Mouse (Mus musculus) MEL (cell line): ENCODE measurements around the gene Erg. TPM values are rescaled to one million over a fixed set of nuclear protein-coding genes. Genes with fewer than 3 reads are reported as not detected.

Source experiments
- DNase-seq: peaks from one replicate; pipeline ENCODE4 v3.0.0; 2011; ENCODE audit warnings: low read depth, low spot score
- H3K27ac ChIP-seq: 2 replicates; pipeline ENCODE4 v1.5.1; 2012; ENCODE audit warnings: low read depth, mild to moderate bottlenecking, control low read depth, low read length, moderate library complexity; ENCODE audit not compliant: control insufficient read depth
- H3K27me3 ChIP-seq, 2 experiments: fragments of 150-350 bp in 1 of 2; sonication (generic) in 1 of 2; 2 replicates each; pipeline ENCODE4 v1.6.1; 2012; ENCODE audit warnings: low read length in 2 of 2, mild to moderate bottlenecking in 2 of 2, improper control_type of control experiment in 1 of 2, moderate library complexity in 1 of 2; ENCODE audit not compliant: insufficient read depth in 2 of 2, control insufficient read depth in 1 of 2
- H3K36me3 ChIP-seq, 2 experiments: 2 replicates each; pipeline ENCODE4 v1.6.1; 2012 to 2014; ENCODE audit warnings: low read length in 2 of 2, improper control_type of control experiment in 1 of 2, inconsistent platforms in 1 of 2, mild to moderate bottlenecking in 1 of 2; ENCODE audit not compliant: insufficient read depth in 2 of 2, control insufficient read depth in 1 of 2
- H3K4me1 ChIP-seq, 2 experiments: fragments of 150-350 bp in 1 of 2; sonication (generic) in 1 of 2; 2 replicates each; pipeline ENCODE4 v1.6.1; 2012; ENCODE audit warnings: low read length in 2 of 2, improper control_type of control experiment in 1 of 2, mild to moderate bottlenecking in 1 of 2; ENCODE audit not compliant: insufficient read depth in 2 of 2, control insufficient read depth in 1 of 2
- H3K4me3 ChIP-seq, 2 experiments: fragments of 150-350 bp in 1 of 2; sonication (generic) in 1 of 2; 2 replicates each; pipeline ENCODE4 v1.5.1; 2012; ENCODE audit warnings: low read depth in 2 of 2, low read length in 2 of 2, mild to moderate bottlenecking in 2 of 2, moderate library complexity in 2 of 2, control low read depth in 1 of 2, improper control_type of control experiment in 1 of 2; ENCODE audit not compliant: control insufficient read depth in 1 of 2, insufficient read depth in 1 of 2
- H3K79me2 ChIP-seq: 2 replicates; pipeline ENCODE4 v1.6.1; 2012; ENCODE audit warnings: mild to moderate bottlenecking, low read length, moderate library complexity; ENCODE audit not compliant: control insufficient read depth, poor library complexity, insufficient read depth
- H3K9ac ChIP-seq: 2 replicates; pipeline ENCODE4 v1.6.1; 2012; ENCODE audit warnings: low read depth, mild to moderate bottlenecking, control low read depth, low read length, moderate library complexity; ENCODE audit not compliant: control insufficient read depth, poor library complexity, severe bottlenecking
- H3K9me3 ChIP-seq: fragments of 150-350 bp; sonication (generic); replicated peaks from 2 replicates; pipeline ENCODE4 v1.6.1; 2012; ENCODE audit warnings: mild to moderate bottlenecking, low read length, improper control_type of control experiment, moderate library complexity; ENCODE audit not compliant: insufficient read depth
- CHD2 ChIP-seq: IDR thresholded peaks from 2 replicates; pipeline ENCODE4 v1.6.1; 2011; ENCODE audit warnings: low read length, improper control_type of control experiment
- CTCF ChIP-seq, 3 experiments: IDR thresholded peaks in 2 of 3; conservative IDR thresholded peaks in 1 of 3; 2 replicates each; pipeline ENCODE4 v1.5.1; 2011 to 2012; ENCODE audit warnings: low read length in 3 of 3, low read depth in 2 of 3, mild to moderate bottlenecking in 2 of 3, improper control_type of control experiment in 1 of 3, inconsistent platforms in 1 of 3, mixed read lengths in 1 of 3, moderate library complexity in 1 of 3; ENCODE audit not compliant: control insufficient read depth in 1 of 3, insufficient read depth in 1 of 3, poor library complexity in 1 of 3, severe bottlenecking in 1 of 3
- E2F4 ChIP-seq: IDR thresholded peaks from 2 replicates; pipeline ENCODE4 v1.6.1; 2011; ENCODE audit warnings: low read depth, low read length, improper control_type of control experiment, borderline replicate concordance
- ELF1 ChIP-seq: IDR thresholded peaks from 2 replicates; pipeline ENCODE4 v1.6.1; 2014; ENCODE audit warnings: low read depth, mild to moderate bottlenecking, inconsistent platforms, low read length, improper control_type of control experiment, moderate library complexity
- EP300 ChIP-seq, 2 experiments: IDR thresholded peaks; 2 replicates each; pipeline ENCODE4 v1.6.1; 2011; ENCODE audit warnings: improper control_type of control experiment in 2 of 2, low read length in 2 of 2, low read depth in 1 of 2, mild to moderate bottlenecking in 1 of 2
- ETS1 ChIP-seq: IDR thresholded peaks from 2 replicates; pipeline ENCODE4 v1.6.1; 2012; ENCODE audit warnings: low read depth, mild to moderate bottlenecking, inconsistent platforms, low read length, improper control_type of control experiment, moderate library complexity
- GATA1 ChIP-seq: IDR thresholded peaks from 2 replicates; pipeline ENCODE4 v1.6.1; 2011; ENCODE audit warnings: low read depth, low read length, improper control_type of control experiment
- MAX ChIP-seq: IDR thresholded peaks from 2 replicates; pipeline ENCODE4 v1.6.1; 2011; ENCODE audit warnings: low read length, improper control_type of control experiment
- MEF2A ChIP-seq: IDR thresholded peaks from 2 replicates; pipeline ENCODE4 v1.6.1; 2014; ENCODE audit warnings: low read depth, mild to moderate bottlenecking, inconsistent platforms, low read length, improper control_type of control experiment; ENCODE audit not compliant: poor library complexity, insufficient replicate concordance, severe bottlenecking; ENCODE audit errors: extremely low read depth
- POLR2AphosphoS5 ChIP-seq: IDR thresholded peaks from 2 replicates; pipeline ENCODE4 v1.6.1; 2012; ENCODE audit warnings: low read depth, borderline replicate concordance, mild to moderate bottlenecking, inconsistent platforms, low read length, moderate library complexity, mixed read lengths
- RAD21 ChIP-seq: IDR thresholded peaks from 2 replicates; pipeline ENCODE4 v1.6.1; 2011; ENCODE audit warnings: mild to moderate bottlenecking, low read depth, low read length, improper control_type of control experiment
- RCOR1 ChIP-seq: IDR thresholded peaks from 2 replicates; pipeline ENCODE4 v1.6.1; 2012; ENCODE audit warnings: low read depth, mild to moderate bottlenecking, inconsistent platforms, low read length, improper control_type of control experiment
- TBP ChIP-seq: IDR thresholded peaks from 2 replicates; pipeline ENCODE4 v1.8.0; 2011; ENCODE audit warnings: low read depth, low read length, improper control_type of control experiment
- TCF12 ChIP-seq: IDR thresholded peaks from 2 replicates; pipeline ENCODE4 v1.6.1; 2014; ENCODE audit warnings: low read depth, mild to moderate bottlenecking, inconsistent platforms, low read length, improper control_type of control experiment, moderate library complexity
- ZC3H11A ChIP-seq: IDR thresholded peaks from 2 replicates; pipeline ENCODE4 v1.6.1; 2012; ENCODE audit warnings: low read depth, mild to moderate bottlenecking, inconsistent platforms, low read length, improper control_type of control experiment
- polyA plus RNA-seq, 2 experiments: library from polyadenylated mRNA; stranded (reverse) in 1 of 2; unstranded in 1 of 2; fragments of >175 nt in 1 of 2; fragments of >200 nt in 1 of 2; gene quantifications; 2 replicates each; pipeline versions ENCODE4 v1.2.1 to v1.2.4; 2012; ENCODE audit warnings: low replicate concordance in 2 of 2, low read depth in 1 of 2; ENCODE audit not compliant: insufficient read length in 2 of 2, insufficient read depth in 1 of 2, missing spikeins in 1 of 2
- total RNA-seq: library from RNA; depleted of rRNA; stranded (reverse); fragments of 300-350 nt; gene quantifications from 2 replicates; pipeline ENCODE4 v1.2.3, GENCODE M21; 2012

Gene Erg
- total and polyA plus RNA-seq, 3 experiments, result 0.11 to 0.27 TPM; not detected in 1

- Histone ChIP-seq H3K4me3 (no peak overlapping the region), H3K27me3 (peaks cover 0 to 14% of the 10 kb centered on the region in 2 experiments; a peak in 3 of 4 replicates), H3K9me3 (no peaks in the 10 kb centered on the region)
Measured at GRCm38 (mm10) chr16:95623876-95624770, 37.7 kb upstream of the Erg start.

GRCm38 (mm10) chr16:95623056-95623455 lies 36.7 kb upstream of the Erg start:
- Histone ChIP-seq H3K27me3 (peaks cover 0 to 14% of the 10 kb centered on the region in 2 experiments; a peak in 3 of 4 replicates), H3K27ac (no peak overlapping the region), H3K9ac (no peak overlapping the region), H3K79me2 (no peaks in the 10 kb centered on the region), H3K4me3 (no peak overlapping the region), H3K36me3 (no peaks in the 10 kb centered on the region), H3K4me1 (no peaks in the 10 kb centered on the region), H3K9me3 (no peaks in the 10 kb centered on the region)
- TF ChIP-seq POLR2AphosphoS5 (no peak), CHD2 (no peak), ZC3H11A (no peak), GATA1 (no peak), TCF12 (no peak), EP300 (IDR thresholded peaks at IDR 0.05; ENCODE audit: low read depth in 1 of 2, low read length in 2 of 2) (no peak), ELF1 (no peak), RCOR1 (no peak), E2F4 (no peak), MEF2A (no peak)
- no peak for DNase-seq

More at GRCm38 (mm10) chr16:95623876-95624770, 37.7 kb upstream of the Erg start:
- Histone ChIP-seq H3K36me3 (no peaks in the 10 kb centered on the region), H3K4me1 (no peaks in the 10 kb centered on the region), H3K27ac (no peak overlapping the region), H3K9ac (no peak overlapping the region), H3K79me2 (no peaks in the 10 kb centered on the region)
- DNase-seq, result no peak
- TF ChIP-seq TBP, result no peak
- no peak for TF ChIP-seq ZC3H11A
- TF ChIP-seq RAD21, result no peak
- TF ChIP-seq CTCF (IDR thresholded peaks at IDR 0.05 in 2 of 3, conservative IDR thresholded peaks at IDR 0.05 in 1 of 3; ENCODE audit: control insufficient read depth in 1 of 3, insufficient read depth in 1 of 3, low read depth in 2 of 3, low read length in 3 of 3, poor library complexity in 1 of 3, severe bottlenecking in 1 of 3), result no peak
- no peak for TF ChIP-seq MAX
- TF ChIP-seq ETS1, result no peak
